Mouse (Mus musculus) kidney, postnatal 36 days (tissue): Measurements from ENCODE around the gene Hoxb3.

Experiments
- DNase-seq, 2 experiments: peaks; one replicate each; pipeline ENCODE4 v3.0.0; 2021 to 2022; ENCODE audit warnings: mixed read lengths in 2 of 2

The Hoxb3 gene

GRCm38 (mm10) chr11:96319071-96319902 lies 3.8 kb upstream of the Hoxb3 start:
- DNase-seq: peak; percentile 61 to 66

DNA sequence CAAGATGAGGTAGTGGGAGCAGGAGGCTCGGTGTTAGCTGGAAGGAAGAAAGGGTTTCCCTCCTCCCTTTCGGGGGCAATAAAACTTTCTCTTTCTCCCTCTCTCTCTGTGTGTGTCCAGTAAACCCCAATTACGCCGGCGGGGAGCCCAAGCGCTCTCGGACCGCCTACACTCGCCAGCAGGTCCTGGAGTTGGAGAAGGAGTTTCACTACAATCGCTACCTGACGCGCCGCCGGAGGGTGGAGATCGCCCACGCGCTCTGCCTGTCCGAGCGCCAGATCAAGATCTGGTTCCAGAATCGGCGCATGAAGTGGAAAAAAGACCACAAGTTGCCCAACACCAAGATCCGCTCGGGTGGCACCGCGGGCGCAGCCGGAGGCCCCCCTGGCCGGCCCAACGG lies 3.2 kb upstream of the Hoxb3 start:
- peak; percentile 76 to 78 for DNase-seq

DNA sequence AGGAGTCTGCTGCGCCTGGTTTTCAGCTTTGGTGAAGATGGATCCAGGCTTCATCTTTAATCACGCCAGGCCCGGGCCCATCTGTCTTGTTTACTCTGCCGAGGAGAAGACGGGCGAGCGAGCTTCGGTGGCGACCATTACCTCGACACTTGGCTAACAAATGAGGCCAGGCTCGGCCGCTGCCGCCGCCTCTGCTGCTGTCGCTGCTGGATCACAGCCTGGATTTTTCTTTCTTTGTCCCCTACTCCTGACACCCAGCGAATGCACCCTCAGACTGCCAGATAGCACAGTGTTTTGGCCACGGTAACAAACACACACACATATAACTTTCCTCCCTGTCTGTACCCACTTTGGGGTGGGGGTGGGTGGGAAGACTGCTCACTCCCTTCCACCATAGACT lies 2.4 kb upstream of the Hoxb3 start:
- peak in 1 of 2 experiments; percentile 59 for DNase-seq

DNA sequence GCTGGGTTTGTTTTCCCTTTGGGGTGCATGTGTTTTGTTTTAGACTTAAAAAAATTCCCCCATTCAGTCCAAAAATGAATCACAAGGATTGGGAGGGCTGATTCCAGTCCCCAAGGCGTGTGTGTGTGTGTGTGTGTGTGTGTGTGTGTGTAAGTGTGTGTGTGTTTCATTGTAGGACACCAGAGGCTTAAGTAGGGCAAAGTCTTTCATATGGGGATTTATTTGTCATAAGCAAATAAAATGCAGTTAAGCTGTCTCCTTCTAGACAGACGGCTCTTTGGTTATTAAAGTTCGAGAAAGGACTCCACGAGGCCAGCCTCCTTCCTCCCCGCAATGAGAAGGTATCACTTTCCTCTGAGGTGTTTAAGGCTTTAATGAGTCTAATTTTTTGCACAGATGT lies 1.3 kb upstream of the Hoxb3 start:
- DNase-seq: no peak

GRCm38 (mm10) chr11:96322738-96323137 lies 388 bp upstream of the Hoxb3 start:
- DNase-seq: no peak

- no peak for DNase-seq
Observed at GRCm38 (mm10) chr11:96324125-96324524, 999 bp downstream of the Hoxb3 start.

DNA sequence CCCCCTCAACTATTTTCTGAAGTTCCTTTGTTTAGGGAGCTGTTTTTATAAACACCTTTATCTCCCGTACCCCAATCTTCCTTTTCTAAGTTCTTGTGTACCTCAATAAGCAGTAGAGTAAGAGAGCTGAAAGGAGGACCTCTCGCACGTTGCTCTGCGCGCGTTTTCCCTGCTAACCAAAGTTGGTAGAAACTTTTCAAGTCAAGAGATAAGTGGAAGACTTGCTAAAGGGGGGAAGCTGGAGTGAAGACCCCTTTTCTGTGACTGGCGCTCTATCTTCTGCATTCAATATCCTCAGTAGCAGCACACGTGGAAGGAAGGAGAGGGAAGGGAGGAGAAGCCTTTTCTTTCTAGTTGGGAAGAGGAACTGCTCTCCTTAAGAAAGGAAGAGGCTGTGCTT lies 1.8 kb downstream of the Hoxb3 start:
- DNase-seq: no peak

- no peak for DNase-seq
Observed at GRCm38 (mm10) chr11:96325747-96326212, 2.7 kb downstream of the Hoxb3 start.

- no peak for DNase-seq
Observed at GRCm38 (mm10) chr11:96326705-96327104, 3.6 kb downstream of the Hoxb3 start.

GRCm38 (mm10) chr11:96327122-96327521 lies 4.0 kb downstream of the Hoxb3 start:
- DNase-seq: no peak

DNA sequence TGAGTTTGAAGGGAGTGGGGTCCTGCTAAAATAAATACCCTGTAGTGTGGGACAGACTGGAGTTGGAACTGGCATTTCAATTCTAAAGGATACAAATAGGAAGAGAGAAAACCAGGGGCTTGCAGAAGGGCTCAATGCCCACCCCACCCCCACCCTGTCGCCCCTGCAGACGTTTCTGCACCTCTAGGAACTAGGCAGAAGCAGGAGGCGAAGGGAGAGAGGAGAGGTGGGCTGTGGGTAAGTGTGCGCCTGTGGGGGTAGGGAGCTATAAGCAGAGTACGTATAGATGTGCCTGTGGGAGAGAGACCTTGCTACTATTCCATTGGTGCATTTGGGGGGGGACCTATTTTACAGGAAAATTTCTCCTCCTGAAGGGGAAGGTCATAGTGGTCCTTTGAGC lies 4.6 kb downstream of the Hoxb3 start:
- no peak for DNase-seq

DNA sequence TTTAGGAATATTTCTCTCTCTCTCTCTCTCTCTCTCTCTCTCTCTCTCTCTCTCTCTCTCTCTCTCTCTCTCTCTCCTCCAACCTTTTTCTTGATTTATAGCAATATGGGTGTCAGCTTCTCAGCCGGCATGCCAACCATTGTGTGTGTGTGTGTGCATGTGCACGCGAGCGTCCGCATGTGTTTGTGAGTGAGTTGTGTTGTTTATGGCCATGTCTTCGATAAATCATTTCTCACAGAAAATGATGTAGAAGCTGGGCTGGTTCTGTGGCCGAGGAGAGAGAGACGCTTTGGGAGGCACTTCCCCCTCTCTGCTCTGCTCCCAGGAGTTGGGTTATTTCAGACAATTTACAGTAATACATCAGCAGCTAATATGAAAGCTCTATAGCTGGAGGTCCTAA lies 5.5 kb downstream of the Hoxb3 start:
- no peak for DNase-seq

- no peak for DNase-seq
Observed at GRCm38 (mm10) chr11:96332105-96332504, 9.0 kb downstream of the Hoxb3 start.

GRCm38 (mm10) chr11:96332618-96333032 lies 9.5 kb downstream of the Hoxb3 start:
- DNase-seq: no peak

DNA sequence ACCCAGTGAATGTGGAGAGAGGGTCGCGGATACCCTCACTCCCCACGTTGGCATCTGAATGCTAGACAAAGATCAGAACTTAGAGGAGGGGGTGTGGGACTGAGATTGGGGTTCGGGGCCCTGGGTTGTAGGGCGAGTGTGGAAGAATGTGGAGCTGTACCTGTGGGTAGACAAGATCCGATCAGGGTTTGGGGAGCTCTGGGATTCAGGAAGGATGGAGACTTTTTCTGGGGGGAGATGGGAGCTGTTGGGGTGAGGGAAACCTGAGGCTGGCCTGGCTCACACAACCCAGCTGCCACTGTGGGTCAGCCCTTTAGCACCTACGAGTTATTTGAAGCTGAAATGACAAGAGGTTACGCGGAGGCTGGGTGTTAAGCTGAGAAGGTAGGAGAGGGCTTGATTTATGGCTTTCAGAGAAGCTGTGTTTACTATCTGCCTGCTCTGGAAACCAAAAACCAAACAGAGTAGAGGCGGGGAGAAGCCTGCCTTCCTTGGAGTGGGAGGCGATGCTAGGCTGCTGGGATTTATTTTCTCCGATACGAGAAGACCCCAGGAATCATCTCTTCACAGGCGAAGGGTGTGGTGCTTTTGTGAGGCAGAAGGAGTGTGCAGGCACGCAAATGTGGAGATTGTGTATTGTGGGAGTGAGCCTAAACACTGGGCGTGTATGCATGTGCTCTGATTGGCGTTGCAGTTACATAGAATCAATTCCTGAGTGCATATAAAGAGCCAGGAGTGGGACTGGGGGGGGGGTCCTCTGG lies 10.3 kb downstream of the Hoxb3 start:
- no peak for DNase-seq

DNA sequence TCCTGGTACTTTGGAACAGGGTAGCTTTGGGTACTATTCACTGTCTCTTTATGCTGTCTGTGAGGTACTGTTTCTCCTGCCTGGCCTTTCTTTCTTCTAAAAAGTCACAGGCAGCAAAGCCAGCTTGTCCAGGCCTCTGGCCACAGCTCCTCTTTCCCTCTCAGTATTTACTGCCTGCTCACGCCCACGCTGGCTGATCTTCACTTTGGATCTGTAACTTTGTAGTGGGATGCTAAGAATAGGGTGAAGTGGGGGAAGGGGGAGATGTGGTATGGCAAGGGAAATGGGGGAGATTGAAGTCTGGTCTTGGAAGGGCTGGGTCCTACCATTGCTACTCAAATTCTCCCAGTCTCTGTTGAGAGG lies 10.9 kb downstream of the Hoxb3 start:
- DNase-seq: no peak

DNA sequence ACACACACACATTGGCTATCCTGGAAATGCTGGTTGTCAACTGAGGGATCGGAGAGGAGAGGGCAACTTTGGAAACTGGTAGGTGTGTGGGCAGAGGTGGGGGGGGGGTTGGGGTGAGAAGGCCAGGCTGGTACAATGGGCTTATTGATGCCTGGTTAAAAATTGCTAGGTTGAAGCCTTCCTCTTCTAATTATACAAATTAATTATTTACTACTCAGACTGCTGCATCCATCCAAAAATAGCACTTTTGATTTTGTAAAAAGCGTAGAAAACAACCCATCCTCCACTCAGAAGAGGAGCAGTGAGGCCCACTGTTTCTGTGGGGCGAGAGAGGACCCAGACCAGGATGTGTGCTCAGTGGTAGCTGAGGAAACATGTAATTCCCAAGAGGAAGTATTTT lies 11.9 kb downstream of the Hoxb3 start:
- DNase-seq: no peak

DNA sequence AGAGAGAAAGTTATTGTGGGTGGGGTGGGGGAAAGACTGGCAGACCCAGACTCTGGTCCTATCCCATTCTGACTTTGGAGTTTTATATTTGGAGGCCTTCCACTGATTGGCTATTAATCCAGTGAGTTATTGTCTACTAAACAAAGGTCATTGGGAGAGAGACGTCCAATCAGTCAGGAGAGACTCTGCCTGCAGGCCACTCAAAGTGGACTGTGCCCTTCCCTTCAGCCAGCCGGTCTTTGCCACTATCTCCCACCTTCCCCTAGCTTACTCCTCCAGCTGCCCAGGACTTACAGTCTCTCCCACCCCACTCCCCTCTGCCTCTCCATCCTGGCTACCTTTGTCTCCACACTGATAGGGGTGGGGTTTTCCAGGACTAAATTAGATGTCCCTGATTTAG lies 13.5 kb downstream of the Hoxb3 start:
- DNase-seq: peak; percentile 56 to 74

DNA sequence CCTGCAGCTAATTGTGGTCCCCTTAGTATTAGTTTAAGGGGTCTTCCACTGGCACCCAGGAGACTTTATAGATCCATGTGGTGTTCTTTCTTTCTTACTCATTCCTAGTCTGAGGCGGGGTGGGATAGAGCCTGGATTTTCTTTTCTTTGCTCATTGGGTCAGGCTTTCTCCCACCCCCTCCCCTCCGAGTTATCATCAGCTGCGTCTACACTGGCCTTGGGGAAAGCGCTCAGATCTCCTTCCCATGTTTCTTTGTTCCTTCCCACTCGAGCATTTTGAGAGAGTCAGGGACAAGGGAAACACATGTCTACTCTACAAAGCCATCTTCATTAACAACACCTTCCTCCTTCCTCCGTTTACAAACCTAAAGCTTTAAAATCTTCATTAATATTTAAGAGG lies 13.9 kb downstream of the Hoxb3 start:
- DNase-seq: no peak

DNA sequence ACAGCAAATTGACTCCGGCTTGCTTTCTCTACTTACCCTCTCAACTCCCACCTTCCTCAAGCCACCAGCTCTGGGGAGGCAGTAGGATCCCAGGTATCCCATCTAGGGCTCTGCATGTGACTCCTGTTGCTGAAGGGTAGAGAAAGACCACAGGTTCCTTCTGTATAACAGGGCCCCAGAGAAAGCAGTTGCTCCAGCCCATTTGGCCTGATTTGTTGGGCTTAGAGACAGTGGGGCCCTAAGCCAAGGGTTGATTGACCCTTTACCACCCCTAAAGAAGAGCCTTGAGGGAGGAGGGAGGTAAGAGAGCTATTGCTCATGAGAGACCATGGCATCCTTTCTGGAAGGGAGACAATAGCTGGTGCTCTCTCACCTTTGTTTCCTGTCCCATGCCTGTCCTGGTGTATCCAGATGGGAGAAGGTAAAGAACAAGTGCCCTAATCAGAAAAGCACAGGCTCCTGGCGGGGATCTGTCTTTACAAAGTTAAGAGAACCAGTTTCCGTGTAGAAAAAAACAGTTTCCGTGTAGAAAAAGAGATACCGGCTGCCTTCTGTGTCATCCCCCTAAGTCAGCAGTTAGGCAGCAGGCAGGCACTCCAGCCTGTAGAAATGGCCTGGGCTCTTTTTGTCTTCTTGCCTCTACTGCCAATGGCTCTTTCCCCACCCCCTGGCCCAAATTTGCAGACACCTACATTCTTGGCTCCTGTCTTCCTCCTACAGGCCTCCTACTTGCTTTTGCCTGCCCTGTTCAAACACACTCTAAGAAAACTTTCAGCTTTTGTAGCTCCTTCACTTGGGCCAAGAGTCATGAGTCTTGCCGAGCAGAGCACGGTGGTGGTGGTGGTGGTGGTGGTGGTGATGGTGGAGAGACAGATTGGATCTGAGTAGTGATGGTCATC lies 16.1 kb downstream of the Hoxb3 start:
- DNase-seq: peak in 1 of 2 experiments; percentile 29

DNA sequence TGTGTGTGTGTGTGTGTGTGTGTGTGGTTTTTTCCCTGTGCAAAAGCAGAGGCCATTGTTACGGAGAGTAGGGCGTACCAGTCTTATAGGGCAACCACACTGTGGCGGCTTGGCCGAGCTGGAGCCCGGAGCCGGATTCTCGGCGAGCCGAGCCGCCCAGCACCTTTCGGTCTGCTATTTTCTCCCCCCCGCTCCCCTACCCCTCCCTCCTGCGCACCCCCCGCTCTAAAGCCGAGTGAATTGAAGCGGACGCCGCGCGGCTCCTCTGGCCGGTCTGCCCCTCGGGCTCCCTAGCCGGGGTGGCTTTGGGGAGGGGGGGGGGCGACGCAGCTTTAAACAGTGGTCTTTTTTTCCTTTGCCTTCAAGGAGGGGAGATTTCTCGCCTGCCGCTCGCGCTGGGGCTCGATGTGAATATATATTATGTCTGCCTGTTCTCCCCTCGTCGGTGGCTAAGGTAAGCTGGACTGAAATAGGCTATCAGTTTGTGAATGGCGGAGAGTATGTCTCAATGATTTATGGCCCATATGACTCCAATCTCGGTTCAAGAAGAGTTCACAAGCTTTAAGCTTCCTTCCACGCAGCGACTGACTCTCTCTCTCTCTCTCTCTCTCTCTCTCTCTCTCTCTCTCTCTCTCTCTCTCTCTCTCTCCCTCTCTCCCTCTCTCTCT lies 17.7 kb downstream of the Hoxb3 start:
- DNase-seq: peak in 1 of 2 experiments; percentile 72
